ENCODE assay signal across 10 mouse cellular contexts in genomic region chr4:42945952-42946351, GRCm38 (mm10). TPM values are rescaled to one million over a fixed set of nuclear protein-coding genes. Genes with fewer than 3 reads are reported as not detected.
DNase-seq lines count a peak whose midpoint lies in the region; ATAC-seq and TF ChIP-seq lines count a peak whose summit lies in the region.
"Had no signal": no experiment of that assay in that cellular context is flagged by ENCODE, and none has a peak within 500 bp of the region (broad histone marks: within the 10 kb centered on the region; RNA-seq: fewer than 3 reads in every experiment).

No protein-coding gene starts in this region.

- DNase-seq in cerebellum, adult 11 months, result peak; percentile 54
- peak; percentile 79 for DNase-seq in 3T3-L1 (ENCODE audit: low read depth, low spot score)
- DNase-seq in brain, adult 2 months (ENCODE audit: low read depth, low spot score), result peak; percentile 88
- peak; percentile 77 for DNase-seq in forebrain, embryonic 11.5 days (ENCODE audit: low spot score)
- peak in 1 of 2 experiments; percentile 80 for DNase-seq in layer of hippocampus, adult 2 months (ENCODE audit: low spot score in 2 of 2)
- DNase-seq in lung, postnatal 36 days, result peak; percentile 81
- peak; percentile 51 for DNase-seq in right cerebral cortex, postnatal 25 days

- H3K36me3 ChIP-seq in forebrain, embryonic 11.5 days (ENCODE audit: control insufficient read depth, insufficient read depth, low read length), result no peaks in the 10 kb centered on the region

- H3K27ac ChIP-seq in forebrain, embryonic 11.5 days (ENCODE audit: low read depth, low read length), result no peak overlapping the region
- peak overlapping the region; percentile 97 for H3K27ac ChIP-seq in layer of hippocampus, adult 2 months
- H3K27ac ChIP-seq: macrophage had no signal

- H3K9me3 ChIP-seq in forebrain, embryonic 11.5 days (ENCODE audit: control insufficient read depth, low read length), result no peaks in the 10 kb centered on the region

- peak; percentile 87 for TF ChIP-seq CTCF in layer of hippocampus, adult 2 months (conservative IDR thresholded peaks at IDR 0.05)

- no peak overlapping the region for H3K4me3 ChIP-seq in forebrain, embryonic 11.5 days (ENCODE audit: low read depth, low read length)
- peak overlapping the region; percentile 23; the same call in 1 of the 2 replicates for H3K4me3 ChIP-seq in layer of hippocampus, adult 2 months

- ATAC-seq in cerebellum, adult (ENCODE audit: insufficient number of reproducible peaks, low FRiP score, low TSS enrichment), result no peak
- ATAC-seq in forebrain, embryonic 11.5 days (replicated peaks; ENCODE audit: low FRiP score), result no peak

- H3K4me1 ChIP-seq in forebrain, embryonic 11.5 days (replicated peaks; ENCODE audit: control insufficient read depth, insufficient read depth, low read length), result peaks cover 14% of the 10 kb centered on the region; the same call in 1 of the 2 replicates

- no peak overlapping the region for H3K9ac ChIP-seq in forebrain, embryonic 11.5 days (ENCODE audit: low read length)

- WGBS in forebrain, embryonic 11.5 days, result 7% methylated on average over 5 of the region's 5 CpGs

- H3K27me3 ChIP-seq in forebrain, embryonic 11.5 days (ENCODE audit: control insufficient read depth, insufficient read depth, low read length), result no peaks in the 10 kb centered on the region

- H3K4me2 ChIP-seq in forebrain, embryonic 11.5 days (ENCODE audit: low read depth, low read length, severe bottlenecking), result no peak overlapping the region

RNA-seq across cellular contexts. Expression of gene Dnajb5, which starts 3.7 kb away (rescaled TPM):
- polyA plus RNA-seq in forebrain, embryonic 11.5 days (2014; fragmentation: Nextera tagmentation; extraction: Ambion mirVana), result 16.4 and 24.7 TPM in 2 replicates
- total RNA-seq in layer of hippocampus, adult 2 months (2021), result 100 to 1,000 TPM; 187 to 211 TPM

RNA-seq across cellular contexts. Expression of gene 1700022I11Rik, which starts 23.5 kb away (rescaled TPM):
- 0.56 and 0.96 TPM in 2 replicates for polyA plus RNA-seq in forebrain, embryonic 11.5 days (2014; fragmentation: Nextera tagmentation; extraction: Ambion mirVana)
- total RNA-seq in layer of hippocampus, adult 2 months (2021), result not detected
- polyA plus RNA-seq: gonadal fat pad, adult 2 months had no signal

RNA-seq across cellular contexts. Expression of gene Phf24, which starts 29.5 kb away (rescaled TPM):
- 1.3 and 2.1 TPM in 2 replicates for polyA plus RNA-seq in forebrain, embryonic 11.5 days (2014; fragmentation: Nextera tagmentation; extraction: Ambion mirVana)
- total RNA-seq in layer of hippocampus, adult 2 months (2021), result 100 to 1,000 TPM; 154 to 155 TPM
- polyA plus RNA-seq: macrophage had no signal

RNA-seq across cellular contexts. Expression of gene Vcp, which starts 54.4 kb away (rescaled TPM):
- polyA plus RNA-seq in forebrain, embryonic 11.5 days (2014; fragmentation: Nextera tagmentation; extraction: Ambion mirVana), result 653 and 672 TPM in 2 replicates
- total RNA-seq in layer of hippocampus, adult 2 months (2021), result 100 to 1,000 TPM; 171 to 184 TPM
